Mouse (Mus musculus) gastrocnemius, postnatal 14 days (tissue): ENCODE results near the gene Trim40. TPM values are rescaled to one million over a fixed set of nuclear protein-coding genes. Genes with fewer than 3 reads are reported as not detected.

ENCODE experiments used
- DNase-seq: peaks from one replicate; pipeline ENCODE4 v3.0.0; 2021; ENCODE audit warnings: mixed read lengths
- intact Hi-C: fragments of 180-260 bp; cut with DNase I; formaldehyde crosslinking; loops from one replicate; pipeline ENCODE4 v1.15.1; 2025; ENCODE audit warnings: low total_unique reads
- total RNA-seq, 2 experiments: library from RNA; stranded (reverse); gene quantifications; 2 replicates each; pipeline ENCODE4 v1.2.3; 2021

Gene Trim40
- total RNA-seq, 2 experiments from 2014 or later = not detected

- intact Hi-C loops = no loop called here
- DNase-seq = no peak
Observed at GRCm38 (mm10) chr17:36848911-36849310, 41.0 kb downstream of the Trim40 start.

GRCm38 (mm10) chr17:36844725-36845124 lies 45.2 kb downstream of the Trim40 start:
- intact Hi-C loops = no loop called here
- no peak for DNase-seq

DNA sequence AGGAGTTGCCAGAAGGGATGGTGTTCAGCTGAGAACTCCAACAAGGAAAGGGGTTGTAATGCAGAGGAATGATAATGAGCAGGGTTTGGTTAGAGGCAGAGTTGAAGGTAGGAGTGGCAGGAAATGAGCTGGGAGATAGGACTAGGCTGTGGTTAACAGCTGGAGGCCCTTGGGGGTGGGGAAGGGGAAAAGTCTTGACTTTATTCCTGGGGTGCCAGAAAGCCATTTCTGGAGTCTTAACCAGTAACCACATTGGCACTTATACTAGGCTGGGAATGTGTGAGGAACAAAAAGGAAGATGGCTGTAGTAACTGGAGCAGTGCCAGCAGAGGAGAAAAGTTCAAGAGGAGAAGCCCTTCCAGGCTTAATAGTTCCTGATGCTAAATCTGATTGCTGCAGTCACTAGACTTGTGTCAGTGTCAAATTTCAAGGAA lies 45.6 kb downstream of the Trim40 start:
- intact Hi-C loops = no loop called here
- no peak for DNase-seq

DNA sequence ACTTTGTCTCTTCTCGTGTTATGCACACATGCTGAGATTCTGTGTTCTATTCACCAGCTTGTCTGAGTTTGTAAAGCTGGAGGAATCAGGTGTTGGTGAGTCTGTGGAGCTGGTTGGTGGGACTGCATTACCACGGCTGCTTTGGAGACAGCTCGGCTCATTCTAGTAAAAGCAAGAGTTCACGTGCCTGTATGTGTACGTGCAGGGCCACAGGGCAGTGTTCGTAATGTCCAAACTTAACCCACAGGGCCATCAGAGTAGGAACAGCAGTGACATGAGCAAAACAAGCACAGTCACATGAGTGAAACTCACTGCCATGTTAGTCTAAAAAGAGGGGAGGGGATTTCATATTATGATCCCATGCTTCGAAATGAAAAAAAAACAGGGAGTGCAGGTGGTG lies 46.2 kb downstream of the Trim40 start:
- intact Hi-C loops = no loop called here
- no peak for DNase-seq

- intact Hi-C loops = no loop called here
- DNase-seq = no peak
Observed at GRCm38 (mm10) chr17:36840961-36841445, 48.9 kb downstream of the Trim40 start.

GRCm38 (mm10) chr17:36839931-36840330 lies 50.0 kb downstream of the Trim40 start:
- intact Hi-C loops = no loop called here
- no peak for DNase-seq

DNA sequence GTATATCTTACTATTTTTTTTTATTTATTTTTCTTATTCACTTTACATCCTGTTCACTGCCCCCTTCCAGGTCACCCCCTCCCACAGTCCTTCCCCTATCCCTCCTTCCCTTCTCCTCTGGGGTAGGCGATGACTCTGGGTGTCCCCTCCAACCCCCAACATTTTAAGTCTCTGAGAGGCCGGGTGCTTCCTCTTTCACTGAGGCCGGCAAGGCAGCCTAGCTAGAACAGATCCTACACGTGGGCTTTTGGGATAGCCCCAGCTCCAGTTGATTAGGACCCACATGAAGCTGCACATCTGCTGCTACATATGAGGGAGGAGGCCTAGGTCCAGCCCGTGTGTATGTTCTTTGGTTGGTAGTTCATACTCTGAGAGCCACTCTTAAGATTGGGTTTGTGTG lies 50.9 kb downstream of the Trim40 start:
- no peak for DNase-seq
- intact Hi-C loops = no loop called here

DNA sequence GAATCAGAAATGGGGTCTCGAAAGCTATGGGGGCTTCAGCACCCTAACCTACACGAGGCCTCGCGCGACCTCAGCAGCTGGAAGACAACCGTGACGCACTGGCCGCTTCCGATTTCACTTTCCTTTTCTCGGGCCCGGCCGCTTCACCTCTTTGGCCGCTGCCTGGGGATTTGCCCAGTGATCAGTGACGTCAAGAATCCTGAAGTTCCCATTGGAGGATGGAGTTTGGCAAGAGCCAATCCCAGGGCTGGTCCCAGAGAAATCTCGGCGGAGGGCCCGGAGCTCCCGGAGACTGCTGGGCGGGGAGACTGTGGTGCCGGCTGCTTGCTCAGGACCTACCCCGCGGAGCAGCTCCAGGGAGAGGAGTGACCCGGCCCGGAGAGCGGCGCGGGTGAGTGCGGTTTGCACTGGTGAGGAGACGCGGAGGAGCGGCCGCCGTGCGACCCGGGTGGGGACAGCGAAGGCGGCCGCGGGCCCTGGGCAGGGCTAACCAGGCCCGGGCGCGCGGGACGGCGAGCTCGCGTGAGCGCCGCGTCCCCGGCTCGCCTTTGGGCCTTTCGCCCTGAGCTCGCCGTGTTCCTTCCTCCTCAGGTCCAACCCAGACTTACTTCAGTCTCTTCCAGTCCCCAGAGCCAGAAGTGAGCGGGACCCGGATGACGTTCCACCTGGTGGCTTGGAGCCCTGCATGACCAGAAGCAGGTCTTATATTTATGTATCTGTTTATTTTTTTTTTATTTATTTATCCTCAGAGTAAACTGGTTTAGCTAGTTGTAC lies 52.9 kb downstream of the Trim40 start, which contains the start of gene Trim26:
Trim26 (plus strand) TSS at position 261 of the 774 bp plus-strand sequence.
- intact Hi-C loops = no loop called here
- peak; percentile 97 for DNase-seq

DNA sequence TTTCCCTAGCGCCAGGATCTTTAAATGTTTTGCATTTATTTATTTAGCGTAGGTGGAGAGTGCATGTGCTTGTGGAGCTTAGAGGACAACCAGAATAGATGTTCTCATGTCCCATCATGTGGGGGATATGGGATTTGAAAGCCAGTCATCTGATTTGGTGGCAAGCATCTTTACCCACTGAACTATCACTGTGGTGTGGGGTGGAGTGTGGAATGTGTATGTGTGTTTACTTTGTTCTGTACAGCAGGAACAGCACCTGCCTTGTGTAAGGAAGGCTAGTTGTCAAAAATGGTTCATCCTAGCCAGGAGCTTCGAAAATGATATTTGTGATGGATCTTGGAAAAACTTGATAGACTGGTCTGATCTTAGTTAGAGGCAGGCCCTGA lies 53.5 kb downstream of the Trim40 start:
- intact Hi-C loops = no loop called here
- no peak for DNase-seq

GRCm38 (mm10) chr17:36835591-36836426 lies 54.1 kb downstream of the Trim40 start:
- DNase-seq = peak; percentile 73
- intact Hi-C loops = no loop called here

- DNase-seq = no peak
- intact Hi-C loops = no loop called here
Observed at GRCm38 (mm10) chr17:36832694-36833093, 57.2 kb downstream of the Trim40 start.

Other genes starting within 250 kb of the Trim40 start
- not detected for gene H2-M9, start 247.5 kb downstream of the Trim40 start, total RNA-seq
- gene H2-M1, start 217.9 kb downstream of the Trim40 start, total RNA-seq = not detected
- not detected for gene H2-M10.5, start 117.2 kb downstream of the Trim40 start, total RNA-seq
- not detected for gene H2-M10.6, start 78.0 kb downstream of the Trim40 start, total RNA-seq
- 10 to 100 TPM; 14.7 to 15.7 TPM for gene Trim26, start 53.0 kb downstream of the Trim40 start, total RNA-seq
- gene Trim15, start 22.9 kb downstream of the Trim40 start, total RNA-seq = not detected
- not detected for gene Trim10, start 20.5 kb downstream of the Trim40 start, total RNA-seq
- not detected for gene Trim31, start 8.0 kb upstream of the Trim40 start, total RNA-seq
- gene Rnf39, start 52.8 kb upstream of the Trim40 start, total RNA-seq = not detected
- gene Ppp1r11, start 61.6 kb upstream of the Trim40 start, total RNA-seq = 10 to 100 TPM; 63.5 to 67.7 TPM
- 10 to 100 TPM; 15.6 to 17.3 TPM for gene Znrd1, start 68.4 kb upstream of the Trim40 start, total RNA-seq
- 10 to 100 TPM in 1 of 2 experiments, 1 to 10 TPM in 1; 9.3 to 11.4 TPM for gene Znrd1as, start 68.5 kb upstream of the Trim40 start, total RNA-seq
- gene 2410137M14Rik, start 91.1 kb upstream of the Trim40 start, total RNA-seq = under 1 TPM in 1 of 2 experiments, not detected in 1; 0.25 TPM
- not detected for gene H2-M5, start 99.4 kb upstream of the Trim40 start, total RNA-seq
- 1 to 10 TPM in 1 of 2 experiments, under 1 TPM in 1; 0.74 to 1.5 TPM for gene Zfp57, start 111.0 kb upstream of the Trim40 start, total RNA-seq
- not detected for gene Mog, start 133.3 kb upstream of the Trim40 start, total RNA-seq
- 10 to 100 TPM in 1 of 2 experiments, 1 to 10 TPM in 1; 9.8 to 10.3 TPM for gene Gabbr1, start 155.8 kb upstream of the Trim40 start, total RNA-seq
- gene Olfr90, start 198.4 kb upstream of the Trim40 start, total RNA-seq = not detected
- not detected for gene Olfr91, start 208.2 kb upstream of the Trim40 start, total RNA-seq
- gene Olfr92, start 230.0 kb upstream of the Trim40 start, total RNA-seq = not detected